In genomic region chr4:55125048-55125737, GRCm38 (mm10) we compare ENCODE assay signal across 10 mouse cellular contexts.
DNase-seq lines count a peak whose midpoint lies in the region; ATAC-seq lines count a peak whose summit lies in the region.
"Had no signal": no experiment of that assay in that cellular context is flagged by ENCODE, and none has a peak within 500 bp of the region (broad histone marks: within the 10 kb centered on the region; RNA-seq: fewer than 3 reads in every experiment).

No protein-coding gene starts in this region.

- peaks cover 6% of the 10 kb centered on the region for H3K4me1 ChIP-seq in hindbrain, embryonic 16.5 days (ENCODE audit: control insufficient read depth, insufficient read depth, low read depth, low read length)
- peaks cover 5% of the 10 kb centered on the region for H3K4me1 ChIP-seq in hindbrain, embryonic 13.5 days (replicated peaks)
- 0 out of 2 replicates have a peak, but pooled peaks cover 8% of the 10 kb centered on the region for H3K4me1 ChIP-seq in intestine, embryonic 15.5 days (replicated peaks)

- H3K36me3 ChIP-seq in hindbrain, embryonic 16.5 days (ENCODE audit: control insufficient read depth, insufficient read depth, low read length) = no peaks in the 10 kb centered on the region
- H3K36me3 ChIP-seq in hindbrain, embryonic 13.5 days = no peaks in the 10 kb centered on the region
- H3K36me3 ChIP-seq in intestine, embryonic 15.5 days = no peaks in the 10 kb centered on the region
- H3K36me3 ChIP-seq: limb, embryonic 13.5 days had no signal

- no peaks in the 10 kb centered on the region for H3K9me3 ChIP-seq in hindbrain, embryonic 16.5 days (ENCODE audit: control insufficient read depth, low read length)
- H3K9me3 ChIP-seq in hindbrain, embryonic 13.5 days = no peaks in the 10 kb centered on the region
- H3K9me3 ChIP-seq in intestine, embryonic 15.5 days = no peaks in the 10 kb centered on the region
- H3K9me3 ChIP-seq: limb, embryonic 13.5 days had no signal

- no peak overlapping the region for H3K4me3 ChIP-seq in hindbrain, embryonic 16.5 days (ENCODE audit: low read length)
- H3K4me3 ChIP-seq in hindbrain, embryonic 13.5 days = no peak overlapping the region
- no peak overlapping the region for H3K4me3 ChIP-seq in intestine, embryonic 15.5 days (replicated peaks)
- H3K4me3 ChIP-seq: limb, embryonic 13.5 days had no signal

- peak; percentile 79 for ATAC-seq in hindbrain, embryonic 16.5 days
- ATAC-seq in hindbrain, embryonic 13.5 days (ENCODE audit: low FRiP score) = no peak
- ATAC-seq in intestine, embryonic 15.5 days = no peak

- peak; percentile 12 for DNase-seq in urinary bladder, postnatal 14 days (ENCODE audit: low spot score)
- no peak for DNase-seq in urinary bladder, postnatal 25 days (ENCODE audit: low spot score)
- DNase-seq in liver = no peak
- DNase-seq in c-Kit-positive CD71-positive TER-119-positive erythroid progenitor cells, embryonic 14.5 days (ENCODE audit: low spot score) = no peak
- DNase-seq in cerebellum, adult 11 months = no peak
- DNase-seq: thymus, postnatal 25 days had no signal

- H3K9ac ChIP-seq in hindbrain, embryonic 16.5 days (ENCODE audit: low read depth, low read length) = no peak overlapping the region; the same call in 1 of the 2 replicates
- H3K9ac ChIP-seq in hindbrain, embryonic 13.5 days = no peak overlapping the region
- H3K9ac ChIP-seq in intestine, embryonic 15.5 days = no peak overlapping the region
- H3K9ac ChIP-seq: limb, embryonic 13.5 days had no signal

- no peak overlapping the region for H3K27ac ChIP-seq in hindbrain, embryonic 16.5 days (ENCODE audit: low read depth, low read length)
- H3K27ac ChIP-seq in hindbrain, embryonic 13.5 days = no peak overlapping the region
- H3K27ac ChIP-seq in intestine, embryonic 15.5 days = no peak overlapping the region
- H3K27ac ChIP-seq: limb, embryonic 13.5 days had no signal

- 24% methylated on average over 11 of the region's 11 CpGs for WGBS in hindbrain, embryonic 16.5 days
- 33% methylated on average over 11 of the region's 11 CpGs for WGBS in hindbrain, embryonic 13.5 days
- WGBS in intestine, embryonic 15.5 days = 48% methylated on average over 11 of the region's 11 CpGs

- H3K27me3 ChIP-seq in hindbrain, embryonic 16.5 days (replicated peaks; ENCODE audit: control insufficient read depth, insufficient read depth, low read length) = no peaks in the 10 kb centered on the region
- H3K27me3 ChIP-seq in hindbrain, embryonic 13.5 days = 0 out of 2 replicates have a peak, but pooled peaks cover 2% of the 10 kb centered on the region
- no peaks in the 10 kb centered on the region for H3K27me3 ChIP-seq in intestine, embryonic 15.5 days (replicated peaks)
- H3K27me3 ChIP-seq: limb, embryonic 13.5 days had no signal

- H3K4me2 ChIP-seq in hindbrain, embryonic 16.5 days (ENCODE audit: low read length) = peak overlapping the region; percentile 3
- H3K4me2 ChIP-seq in hindbrain, embryonic 13.5 days = no peak overlapping the region
- peak overlapping the region; percentile 34 for H3K4me2 ChIP-seq in intestine, embryonic 15.5 days (replicated peaks)
- H3K4me2 ChIP-seq: limb, embryonic 13.5 days had no signal
